Mouse (Mus musculus) naive thymus-derived CD4-positive, alpha-beta T cell, adult 2 months (primary cell): ENCODE measurements at regions not wholly inside any gene's neighbourhood (a gene's known extent, or its start where the extent isn't known, plus 50 kb on each side); places are given as distances from the start of the nearest gene placed in this dataset.

ENCODE experiments used
- DNase-seq: peaks from one replicate; pipeline ENCODE4 v3.0.0-alpha.2; 2011; ENCODE audit warnings: low read depth

DNA sequence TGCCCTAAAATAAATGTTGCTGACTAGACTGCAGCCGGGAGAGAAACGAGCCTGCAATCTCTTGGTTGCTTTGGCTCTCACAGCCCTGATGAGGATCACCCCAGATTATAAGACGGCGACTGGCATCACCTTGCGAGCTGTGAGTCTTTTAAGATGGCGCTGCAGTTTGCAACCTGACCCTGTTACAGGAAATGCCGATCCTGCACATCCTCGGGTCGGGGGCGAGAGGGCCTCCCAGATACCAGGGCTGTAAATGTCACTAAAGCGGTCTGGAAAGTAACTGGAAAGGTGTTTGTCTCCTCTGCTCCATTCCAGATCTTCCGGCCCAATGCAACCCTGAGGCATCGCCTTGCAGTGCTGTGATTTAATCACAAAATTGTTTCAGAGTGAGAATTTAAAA, 53.4 kb downstream of the Cartpt start:
- DNase-seq: no peak

DNA sequence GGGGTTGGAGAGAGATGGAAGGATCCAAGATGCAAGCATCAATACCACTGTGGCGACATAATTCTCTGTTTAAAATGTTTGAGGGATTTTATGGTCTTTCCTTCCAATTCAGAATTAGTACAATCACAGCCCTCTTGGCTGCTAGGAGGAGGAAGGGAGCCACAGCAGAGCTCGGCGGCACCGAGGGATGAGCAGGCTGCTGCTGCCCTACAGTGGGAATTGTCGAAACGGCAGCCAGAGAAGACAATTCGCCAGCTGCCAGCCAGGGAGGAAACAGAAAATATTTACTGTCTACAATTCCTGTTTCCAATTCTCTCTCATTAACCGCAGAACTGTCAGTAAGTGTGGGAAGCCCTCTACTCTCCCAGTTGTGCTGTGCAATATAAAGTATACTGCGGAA, 58.3 kb downstream of the Cartpt start:
- DNase-seq: no peak

GRCm38 (mm10) chr13:99839446-99839845, 61.4 kb downstream of the Cartpt start:
- DNase-seq: no peak

GRCm38 (mm10) chr13:99837772-99838425, 63.0 kb downstream of the Cartpt start:
- no peak for DNase-seq

DNA sequence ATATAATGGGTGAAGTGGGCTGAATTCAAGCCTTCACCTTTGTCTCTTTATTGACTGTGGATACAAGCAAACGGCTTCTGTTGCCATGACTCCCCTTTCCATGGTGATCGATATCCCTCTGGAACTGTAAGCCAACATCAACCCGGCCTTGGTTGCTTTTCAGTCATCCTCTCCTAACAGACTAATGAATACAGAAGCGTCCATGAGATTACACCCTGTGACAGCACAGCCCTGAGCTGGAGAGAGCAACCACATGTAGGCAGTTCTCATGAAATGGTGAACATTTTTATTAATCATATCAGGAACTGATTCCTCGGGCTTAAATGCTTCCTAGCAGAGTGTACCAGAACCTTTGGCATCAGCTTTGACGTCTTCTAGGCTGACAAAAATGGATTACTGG, 63.7 kb downstream of the Cartpt start:
- DNase-seq: no peak

- no peak for DNase-seq
Observed at GRCm38 (mm10) chr13:99836586-99836985, 64.3 kb downstream of the Cartpt start.

- DNase-seq: no peak
Observed at GRCm38 (mm10) chr13:99835518-99835917, 65.4 kb downstream of the Cartpt start.

DNA sequence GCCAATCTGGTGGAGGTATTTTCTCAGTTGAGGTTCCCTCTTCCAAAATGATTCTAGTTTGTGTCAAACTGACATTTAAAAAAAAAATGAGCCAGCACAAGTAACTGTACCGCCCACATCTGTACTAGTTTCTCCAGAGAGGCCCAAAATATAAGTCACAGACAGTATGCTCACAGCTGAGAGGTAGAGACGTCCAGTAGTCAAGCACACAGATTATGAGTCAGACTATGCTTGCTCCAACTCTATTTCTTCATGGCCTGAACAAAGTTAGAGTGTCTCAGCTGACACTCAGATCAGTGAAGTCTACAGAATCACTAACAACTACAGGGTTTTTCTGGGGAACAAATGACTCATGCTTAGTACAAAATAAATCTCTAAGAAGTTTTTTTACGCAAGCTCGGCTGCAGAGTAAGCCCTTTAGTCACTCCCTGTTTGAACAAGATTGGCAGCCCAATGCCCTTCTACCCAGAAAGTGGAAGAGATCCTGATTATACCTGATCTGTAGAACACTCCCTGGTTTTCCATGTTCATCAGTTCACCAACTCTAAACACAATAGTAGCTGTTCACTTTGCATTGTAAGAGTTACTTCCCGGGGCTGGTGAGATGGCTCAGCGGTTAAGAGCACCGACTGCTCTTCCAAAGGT, 70.7 kb downstream of the Cartpt start:
- no peak for DNase-seq

GRCm38 (mm10) chr13:99827573-99827972, 73.3 kb downstream of the Cartpt start:
- DNase-seq: no peak

DNA sequence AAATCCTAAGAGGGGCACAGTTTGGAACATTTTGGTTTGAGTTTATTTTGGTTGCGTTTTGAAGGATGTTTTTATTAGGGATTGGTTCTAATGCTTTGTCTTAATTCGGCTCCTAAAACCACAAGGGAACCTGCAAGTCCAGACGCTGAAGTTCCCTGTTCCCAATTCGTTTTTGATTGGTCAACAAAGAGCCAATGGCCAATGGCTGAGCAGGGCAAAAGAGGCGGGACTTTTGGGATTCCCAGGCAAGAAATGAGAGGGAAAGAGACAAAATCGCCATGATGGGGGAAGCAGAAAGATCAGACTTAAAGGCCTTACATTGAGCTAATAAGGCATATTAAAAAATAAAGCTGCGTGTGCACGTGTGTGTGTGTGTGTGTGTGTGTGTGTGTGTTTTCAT, 76.3 kb downstream of the Cartpt start:
- no peak for DNase-seq

GRCm38 (mm10) chr13:99816666-99817065, 84.2 kb downstream of the Cartpt start:
- DNase-seq: no peak

- DNase-seq: no peak
Observed at GRCm38 (mm10) chr13:99815786-99816185, 85.1 kb downstream of the Cartpt start.

DNA sequence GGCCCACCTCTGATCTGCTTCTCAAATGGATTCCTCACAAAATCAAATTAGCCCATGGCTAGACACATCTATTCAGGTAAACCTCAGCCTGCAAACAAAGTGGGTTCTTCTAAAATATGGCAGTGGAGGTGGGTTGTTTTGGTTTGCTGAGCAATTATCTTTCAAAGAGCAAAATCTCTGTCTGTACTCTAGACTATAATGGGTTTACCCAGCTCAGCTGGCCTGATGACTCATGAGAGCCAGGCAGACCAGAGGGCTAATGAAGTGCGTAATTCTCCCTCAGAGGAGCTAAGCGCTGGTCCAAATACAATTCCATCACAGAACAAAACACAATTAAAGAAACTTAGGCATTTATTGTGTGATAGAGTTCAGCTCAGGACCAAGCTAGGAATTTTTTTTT, 86.1 kb downstream of the Cartpt start:
- no peak for DNase-seq

DNA sequence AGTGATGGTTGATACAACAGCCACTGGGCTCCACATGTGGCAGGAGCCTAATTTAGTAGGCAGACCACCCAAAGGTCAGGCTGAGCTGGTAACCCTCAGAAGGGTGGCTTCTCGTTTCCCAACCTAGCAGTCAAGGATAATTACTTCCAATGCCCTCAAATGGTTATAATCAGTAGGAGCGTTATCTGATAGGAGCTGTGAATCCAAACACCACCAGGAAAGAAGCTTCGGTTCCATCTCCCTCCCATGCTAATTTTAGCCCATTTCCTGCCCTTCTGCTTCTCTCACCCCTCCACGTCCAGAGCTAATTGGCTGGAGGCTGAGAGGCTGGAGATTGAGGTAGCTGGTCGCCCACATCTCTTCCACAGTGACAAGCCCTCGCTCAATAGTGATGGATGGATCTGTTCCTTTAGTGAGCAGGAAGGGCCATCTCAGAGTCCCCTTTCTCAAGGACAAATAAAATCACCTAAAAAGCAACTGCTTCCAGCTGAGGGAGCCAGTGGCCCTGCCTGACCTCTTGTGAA, 86.8 kb downstream of the Cartpt start:
- no peak for DNase-seq

GRCm38 (mm10) chr13:99794448-99794847, 106.4 kb downstream of the Cartpt start:
- no peak for DNase-seq

DNA sequence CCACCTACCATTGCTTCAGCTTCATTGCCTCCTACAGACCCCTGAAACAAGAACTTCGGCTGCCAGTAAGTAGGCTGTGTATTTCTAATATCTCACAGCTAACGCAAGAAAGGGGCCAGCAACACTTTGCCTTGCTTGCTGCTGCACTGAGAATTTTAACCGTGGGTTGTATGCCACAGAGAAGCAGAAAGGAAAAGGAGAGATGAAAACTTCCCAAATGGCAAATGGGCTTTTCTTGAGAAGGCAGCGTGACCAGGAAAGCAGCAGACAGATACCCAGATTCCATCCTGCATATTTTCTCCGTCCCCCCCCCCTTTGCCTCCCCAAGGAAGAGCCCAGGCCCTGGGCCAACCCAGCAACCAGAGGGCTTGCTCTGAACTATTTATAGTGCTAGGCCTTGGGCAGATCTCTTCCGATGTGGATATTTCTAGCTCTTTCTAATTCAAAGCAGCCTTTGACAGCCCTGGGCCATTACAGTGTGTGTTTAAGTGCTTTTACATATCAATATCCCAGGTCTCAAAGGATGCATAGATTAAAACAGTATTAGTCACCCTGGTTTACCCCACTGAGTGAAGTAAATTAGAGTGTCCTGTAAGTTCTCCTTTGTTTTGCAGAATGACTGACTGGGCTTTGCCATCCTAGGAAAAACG, 107.0 kb downstream of the Cartpt start:
- DNase-seq: no peak

DNA sequence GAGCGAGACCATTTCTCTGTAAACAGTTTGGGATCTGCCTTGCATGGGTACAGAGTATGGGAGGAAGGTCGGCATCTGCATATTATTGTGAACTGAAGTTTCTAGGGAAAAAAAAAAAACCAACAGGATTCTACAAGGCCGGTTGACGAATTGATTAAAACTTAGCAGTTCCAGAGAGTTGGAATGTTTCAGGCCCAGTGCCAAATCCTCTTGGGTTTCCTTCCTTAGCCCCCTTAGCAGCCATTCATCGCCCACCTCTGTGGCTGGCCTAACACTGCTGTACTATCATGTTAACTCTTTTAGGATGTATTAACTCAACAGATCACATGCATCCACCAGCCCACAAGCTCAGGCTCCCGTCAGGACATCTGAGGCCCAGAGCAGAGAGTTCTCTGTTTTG, 107.9 kb downstream of the Cartpt start:
- DNase-seq: no peak

DNA sequence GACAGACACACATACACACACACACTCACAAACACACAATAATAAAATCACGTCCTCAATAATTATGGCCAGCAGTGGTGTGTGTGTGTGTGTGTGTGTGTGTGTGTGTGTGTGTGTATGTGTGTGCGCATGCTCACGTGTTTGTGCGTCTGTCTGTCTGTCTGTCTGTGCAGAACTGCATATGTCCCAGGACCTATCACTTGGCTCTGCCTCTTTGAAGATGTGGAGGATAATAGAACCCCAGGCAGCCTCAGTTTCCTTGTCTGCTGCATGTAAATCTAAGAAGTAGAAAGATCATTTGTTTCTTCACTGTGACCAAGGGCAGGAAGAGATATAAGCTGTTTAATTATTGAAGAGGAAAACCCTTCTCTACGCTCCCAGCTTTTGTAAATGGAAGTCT, 109.9 kb downstream of the Cartpt start:
- peak; percentile 13 for DNase-seq

GRCm38 (mm10) chr13:99787760-99788159, 113.1 kb downstream of the Cartpt start:
- no peak for DNase-seq

- no peak for DNase-seq
Observed at GRCm38 (mm10) chr13:99785427-99785826, 115.5 kb downstream of the Cartpt start.

- DNase-seq: no peak
Observed at GRCm38 (mm10) chr13:99784314-99784713, 116.6 kb downstream of the Cartpt start.

- DNase-seq: no peak
Observed at GRCm38 (mm10) chr13:99782883-99783721, 117.8 kb downstream of the Cartpt start.
